Mouse (Mus musculus): ENCODE measurements around the gene Mob1b. TPM values are rescaled to one million over a fixed set of nuclear protein-coding genes. Genes with fewer than 3 reads are reported as not detected.

The Mob1b gene
- total RNA-seq, 2 experiments from 2014 or later, result 25.8 to 29.9 TPM

GRCm38 (mm10) chr5:88764430-88764986, 43.9 kb downstream of the Mob1b start:
- DNase-seq, result no peak
- intact Hi-C loops (cut with DNase I; ENCODE audit: low total_unique reads), result loop anchor here (10.0 kb wide), 1 partner anchor 80 kb away; no protein-coding TSS in a partner anchor

GRCm38 (mm10) chr5:88764987-88765481, 44.4 kb downstream of the Mob1b start, which contains the start of gene Dck:
Dck (plus strand) TSS chr5:88764996.
- peak; percentile 100 for DNase-seq

GRCm38 (mm10) chr5:88765587-88765986, 44.9 kb downstream of the Mob1b start:
- intact Hi-C loops (cut with DNase I; ENCODE audit: low total_unique reads), result loop anchor here (10.0 kb wide), 1 partner anchor 81 kb away; no protein-coding TSS in a partner anchor
- DNase-seq, result no peak

More at GRCm38 (mm10) chr5:88764987-88765481, 44.4 kb downstream of the Mob1b start, which contains the start of gene Dck:
- intact Hi-C loops (cut with DNase I; ENCODE audit: low total_unique reads), result loop anchor here (10.0 kb wide), 1 partner anchor 80 kb away; no protein-coding TSS in a partner anchor

GRCm38 (mm10) chr5:88766121-88766520, 45.5 kb downstream of the Mob1b start:
- no peak for DNase-seq

GRCm38 (mm10) chr5:88766863-88767262, 46.2 kb downstream of the Mob1b start:
- no peak for DNase-seq
- intact Hi-C loops (cut with DNase I; ENCODE audit: low total_unique reads), result loop anchor here (10.0 kb wide), 1 partner anchor 82 kb away; no protein-coding TSS in a partner anchor

More at GRCm38 (mm10) chr5:88766121-88766520, 45.5 kb downstream of the Mob1b start:
- intact Hi-C loops (cut with DNase I; ENCODE audit: low total_unique reads), result loop anchor here (10.0 kb wide), 1 partner anchor 81 kb away; no protein-coding TSS in a partner anchor

- no peak for DNase-seq
Observed at GRCm38 (mm10) chr5:88768201-88768600, 47.5 kb downstream of the Mob1b start.

GRCm38 (mm10) chr5:88782072-88782765, 61.6 kb downstream of the Mob1b start:
- no peak for DNase-seq
- intact Hi-C loops (cut with DNase I; ENCODE audit: low total_unique reads), result loop anchor here (10.0 kb wide), 1 partner anchor 87 kb away; no protein-coding TSS in a partner anchor

More at GRCm38 (mm10) chr5:88768201-88768600, 47.5 kb downstream of the Mob1b start:
- intact Hi-C loops (cut with DNase I; ENCODE audit: low total_unique reads), result loop anchor here (10.0 kb wide), 1 partner anchor 83 kb away; no protein-coding TSS in a partner anchor

GRCm38 (mm10) chr5:88785059-88785458, 64.4 kb downstream of the Mob1b start:
- no peak for DNase-seq
- intact Hi-C loops (cut with DNase I; ENCODE audit: low total_unique reads), result loop anchor here (10.0 kb wide), 1 partner anchor 90 kb away; no protein-coding TSS in a partner anchor

- intact Hi-C loops (cut with DNase I; ENCODE audit: low total_unique reads), result loop anchor here (5.0 kb wide), 1 partner anchor 432 kb away; no protein-coding TSS in a partner anchor
- no peak for DNase-seq
Observed at GRCm38 (mm10) chr5:88790675-88791074, 70.0 kb downstream of the Mob1b start.

GRCm38 (mm10) chr5:88791256-88792245, 70.9 kb downstream of the Mob1b start:
- DNase-seq, result peak; percentile 25
- intact Hi-C loops (cut with DNase I; ENCODE audit: low total_unique reads), result loop anchor here (5.0 kb wide), 1 partner anchor 431 kb away; no protein-coding TSS in a partner anchor

- intact Hi-C loops (cut with DNase I; ENCODE audit: low total_unique reads), result loop anchor here (5.0 kb wide), 1 partner anchor 429 kb away; no protein-coding TSS in a partner anchor
Observed at GRCm38 (mm10) chr5:88793676-88794075, 73.0 kb downstream of the Mob1b start.

GRCm38 (mm10) chr5:88795910-88796584, 75.4 kb downstream of the Mob1b start:
- DNase-seq, result no peak
- intact Hi-C loops (cut with DNase I; ENCODE audit: low total_unique reads), result no loop called here

More at GRCm38 (mm10) chr5:88793676-88794075, 73.0 kb downstream of the Mob1b start:
- no peak for DNase-seq

GRCm38 (mm10) chr5:88796588-88796987, 75.9 kb downstream of the Mob1b start:
- intact Hi-C loops (cut with DNase I; ENCODE audit: low total_unique reads), result no loop called here
- no peak for DNase-seq

- DNase-seq, result no peak
- intact Hi-C loops (cut with DNase I; ENCODE audit: low total_unique reads), result no loop called here
Observed at GRCm38 (mm10) chr5:88797121-88797520, 76.5 kb downstream of the Mob1b start.

GRCm38 (mm10) chr5:88805616-88806015, 85.0 kb downstream of the Mob1b start:
- DNase-seq, result no peak

GRCm38 (mm10) chr5:88806278-88806677, 85.6 kb downstream of the Mob1b start:
- no peak for DNase-seq
- intact Hi-C loops (cut with DNase I; ENCODE audit: low total_unique reads), result no loop called here

More at GRCm38 (mm10) chr5:88805616-88806015, 85.0 kb downstream of the Mob1b start:
- intact Hi-C loops (cut with DNase I; ENCODE audit: low total_unique reads), result no loop called here

- DNase-seq, result peak; percentile 7
- intact Hi-C loops (cut with DNase I; ENCODE audit: low total_unique reads), result no loop called here
Observed at GRCm38 (mm10) chr5:88807342-88807741, 86.7 kb downstream of the Mob1b start.

GRCm38 (mm10) chr5:88813188-88813587, 92.5 kb downstream of the Mob1b start:
- intact Hi-C loops (cut with DNase I; ENCODE audit: low total_unique reads), result no loop called here
- no peak for DNase-seq

Measured in gastrocnemius, postnatal 14 days (tissue).